Mouse (Mus musculus): ENCODE results near the gene Egflam. TPM values are rescaled to one million over a fixed set of nuclear protein-coding genes. Genes with fewer than 3 reads are reported as not detected.

Gene Egflam
- polyA plus RNA-seq, 1 experiment from 2014 or later: 13.5 TPM

DNA sequence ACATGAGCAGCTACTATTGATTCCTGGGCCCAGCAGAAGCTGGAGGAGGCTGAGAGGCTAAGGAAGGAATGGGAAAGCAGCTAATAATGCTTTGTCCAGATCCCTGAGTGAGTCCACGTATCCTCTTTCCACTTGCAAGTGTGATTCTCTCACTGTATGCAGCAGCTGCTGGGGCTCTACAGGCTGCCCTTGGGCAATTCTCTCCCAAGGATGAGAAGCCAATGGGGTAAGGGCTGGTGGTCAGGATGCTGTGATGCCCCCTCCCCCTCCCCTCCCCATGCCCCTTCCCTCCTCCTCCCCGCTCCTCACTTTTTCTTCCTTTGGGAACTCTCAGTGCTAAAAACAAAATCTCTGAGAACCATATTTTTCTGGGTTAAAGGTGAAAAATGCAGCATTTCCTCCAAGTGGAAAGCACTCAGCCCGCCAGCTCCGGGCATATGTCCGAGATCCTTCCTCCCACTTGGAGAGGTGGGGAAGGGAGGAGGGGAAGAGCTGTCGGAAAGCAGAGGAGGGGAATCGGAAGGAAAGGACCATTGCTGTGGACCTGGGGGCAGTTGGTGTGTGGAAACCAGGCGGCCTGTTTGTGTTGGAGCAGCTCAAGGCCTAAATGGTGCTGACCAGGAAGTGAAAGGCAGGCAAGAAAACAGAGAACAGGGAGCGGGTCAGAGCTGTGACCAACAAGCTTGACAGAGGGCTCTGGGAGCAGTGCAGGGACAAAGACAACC is 194.4 kb downstream of the Egflam start:
- Histone ChIP-seq H3K36me3 (ENCODE audit: control insufficient read depth, insufficient read depth, low read length) (no peaks in the 10 kb centered on the region), H3K9ac (ENCODE audit: low read length) (no peak overlapping the region), H3K4me3 (ENCODE audit: low read depth, low read length) (no peak overlapping the region), H3K27ac (replicated peaks; ENCODE audit: low read depth, low read length) (no peak overlapping the region), H3K4me2 (ENCODE audit: low read depth, severe bottlenecking) (no peak overlapping the region), H3K4me1 (ENCODE audit: control insufficient read depth, insufficient read depth, low read length) (peaks cover 40% of the 10 kb centered on the region), H3K9me3 (ENCODE audit: control insufficient read depth, low read length) (no peaks in the 10 kb centered on the region), H3K27me3 (ENCODE audit: control insufficient read depth, insufficient read depth, low read length) (no peaks in the 10 kb centered on the region)
- DNase-seq (ENCODE audit: low spot score) (no peak), ATAC-seq (ENCODE audit: insufficient number of reproducible peaks, low FRiP score, low TSS enrichment, low read depth) (no peak)
- 63% methylated on average over 9 of the region's 9 CpGs for WGBS

DNA sequence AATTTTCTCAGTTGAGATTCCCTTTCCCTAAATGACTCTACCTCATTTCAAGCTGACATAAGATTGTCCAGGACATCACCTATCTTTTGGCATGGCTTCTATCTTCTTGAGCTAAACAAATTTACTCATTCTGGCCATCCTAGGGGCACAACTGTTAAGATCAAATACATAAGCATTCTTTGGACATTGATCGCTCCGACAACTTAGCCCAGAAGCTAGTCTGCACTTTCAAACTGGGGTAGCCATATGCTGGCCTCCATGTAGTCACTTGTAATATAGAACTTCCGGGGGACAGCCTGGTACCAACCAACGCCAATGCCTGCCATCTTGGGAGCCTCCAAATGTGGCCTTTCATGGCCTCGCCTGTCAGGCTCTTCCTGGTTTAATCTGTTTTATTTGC is 195.2 kb downstream of the Egflam start:
- WGBS: 95% methylated on average over 5 of the region's 5 CpGs
- DNase-seq (ENCODE audit: low spot score): no peak
- no peak overlapping the region for H3K27ac ChIP-seq (replicated peaks; ENCODE audit: low read depth, low read length)
- no peak overlapping the region for H3K4me2 ChIP-seq (ENCODE audit: low read depth, severe bottlenecking)
- H3K9ac ChIP-seq (ENCODE audit: low read length): no peak overlapping the region
- peaks cover 40% of the 10 kb centered on the region for H3K4me1 ChIP-seq (ENCODE audit: control insufficient read depth, insufficient read depth, low read length)
- H3K4me3 ChIP-seq (ENCODE audit: low read depth, low read length): no peak overlapping the region
- H3K36me3 ChIP-seq (ENCODE audit: control insufficient read depth, insufficient read depth, low read length): no peaks in the 10 kb centered on the region
- no peak for ATAC-seq (ENCODE audit: insufficient number of reproducible peaks, low FRiP score, low TSS enrichment, low read depth)
- no peaks in the 10 kb centered on the region for H3K9me3 ChIP-seq (ENCODE audit: control insufficient read depth, low read length)
- no peaks in the 10 kb centered on the region for H3K27me3 ChIP-seq (ENCODE audit: control insufficient read depth, insufficient read depth, low read length)

DNA sequence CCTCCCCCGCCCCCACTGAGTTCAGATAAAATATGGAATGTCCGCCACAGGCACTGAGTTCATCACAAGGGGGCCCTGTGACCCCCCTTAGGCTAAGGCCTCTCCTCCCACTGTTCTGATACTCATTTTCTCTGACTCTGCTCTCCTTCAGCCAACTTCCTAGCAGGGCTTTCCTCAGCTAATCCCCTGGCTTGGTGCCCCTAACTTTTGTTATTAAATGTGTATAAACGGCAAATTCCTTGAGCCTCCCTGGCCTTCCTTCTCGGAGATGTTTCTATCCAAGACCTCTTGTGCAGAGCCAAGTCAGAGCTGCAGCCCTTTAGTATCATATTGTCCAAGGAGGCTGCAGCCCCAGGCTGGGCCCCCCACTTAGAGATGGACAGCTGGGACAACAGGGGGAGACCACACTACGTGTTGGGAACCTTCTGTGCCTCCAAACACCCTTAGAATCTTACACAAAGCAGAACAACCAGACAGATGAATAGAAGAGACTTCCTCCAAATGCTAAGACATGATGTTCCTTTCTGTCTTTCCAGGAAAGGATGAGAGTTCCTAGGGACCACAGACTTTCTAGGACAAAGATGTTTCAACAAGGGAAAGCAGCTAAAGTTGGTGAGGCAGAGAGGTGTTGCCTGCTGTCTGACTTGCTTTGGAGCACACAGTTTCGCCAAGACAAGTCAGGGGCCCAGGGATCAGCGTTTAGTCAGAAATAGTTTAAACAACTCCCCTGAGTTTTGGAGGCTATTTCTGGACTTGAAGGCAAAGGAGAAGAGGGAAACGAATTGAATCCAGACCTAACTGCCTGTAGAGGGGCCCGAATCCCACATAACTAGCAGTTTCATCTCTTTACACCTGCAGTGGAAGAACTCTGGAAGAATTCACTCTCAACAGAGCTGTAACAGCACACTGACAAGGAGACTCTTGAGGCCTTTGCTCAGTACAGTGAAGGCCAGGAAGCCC is 196.5 kb downstream of the Egflam start:
- 65% methylated on average over 9 of the region's 9 CpGs for WGBS
- H3K4me3 ChIP-seq (ENCODE audit: low read depth, low read length): no peak overlapping the region
- no peak overlapping the region for H3K27ac ChIP-seq (replicated peaks; ENCODE audit: low read depth, low read length)
- H3K9ac ChIP-seq (ENCODE audit: low read length): no peak overlapping the region
- DNase-seq (ENCODE audit: low spot score) (no peak), ATAC-seq (ENCODE audit: insufficient number of reproducible peaks, low FRiP score, low TSS enrichment, low read depth) (no peak)
- H3K36me3 ChIP-seq (ENCODE audit: control insufficient read depth, insufficient read depth, low read length): no peaks in the 10 kb centered on the region
- no peaks in the 10 kb centered on the region for H3K27me3 ChIP-seq (ENCODE audit: control insufficient read depth, insufficient read depth, low read length)
- no peak overlapping the region for H3K4me2 ChIP-seq (ENCODE audit: low read depth, severe bottlenecking)
- H3K9me3 ChIP-seq (ENCODE audit: control insufficient read depth, low read length): no peaks in the 10 kb centered on the region
- H3K4me1 ChIP-seq (ENCODE audit: control insufficient read depth, insufficient read depth, low read length): peaks cover 40% of the 10 kb centered on the region

DNA sequence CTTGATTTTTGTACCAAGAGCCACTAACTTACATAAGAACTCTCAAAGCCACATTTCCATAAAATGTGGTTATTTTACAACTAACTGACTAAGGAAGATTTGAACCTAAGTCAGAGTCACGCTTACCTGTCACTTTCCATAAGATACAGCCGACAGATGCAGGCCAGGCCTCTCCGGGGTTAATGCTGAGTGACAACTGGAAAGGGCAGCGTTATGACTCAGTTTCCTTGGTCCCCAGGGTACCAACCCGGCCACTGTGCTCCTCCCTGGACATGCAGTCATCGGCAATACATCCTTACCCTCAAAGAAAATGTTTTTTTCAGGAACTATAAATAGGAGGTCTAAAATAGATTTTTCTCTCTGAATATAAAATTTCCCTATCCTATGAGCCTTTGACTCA is 197.9 kb downstream of the Egflam start:
- Histone ChIP-seq H3K36me3 (ENCODE audit: control insufficient read depth, insufficient read depth, low read length) (no peaks in the 10 kb centered on the region), H3K4me1 (ENCODE audit: control insufficient read depth, insufficient read depth, low read length) (peaks cover 26% of the 10 kb centered on the region), H3K4me2 (ENCODE audit: low read depth, severe bottlenecking) (no peak overlapping the region), H3K27me3 (ENCODE audit: control insufficient read depth, insufficient read depth, low read length) (no peaks in the 10 kb centered on the region), H3K9me3 (ENCODE audit: control insufficient read depth, low read length) (no peaks in the 10 kb centered on the region), H3K4me3 (ENCODE audit: low read depth, low read length) (no peak overlapping the region), H3K9ac (ENCODE audit: low read length) (no peak overlapping the region), H3K27ac (replicated peaks; ENCODE audit: low read depth, low read length) (no peak overlapping the region)
- DNase-seq (ENCODE audit: low spot score) (no peak), ATAC-seq (ENCODE audit: insufficient number of reproducible peaks, low FRiP score, low TSS enrichment, low read depth) (no peak)
- 77% methylated on average over 6 of the region's 6 CpGs for WGBS

DNA sequence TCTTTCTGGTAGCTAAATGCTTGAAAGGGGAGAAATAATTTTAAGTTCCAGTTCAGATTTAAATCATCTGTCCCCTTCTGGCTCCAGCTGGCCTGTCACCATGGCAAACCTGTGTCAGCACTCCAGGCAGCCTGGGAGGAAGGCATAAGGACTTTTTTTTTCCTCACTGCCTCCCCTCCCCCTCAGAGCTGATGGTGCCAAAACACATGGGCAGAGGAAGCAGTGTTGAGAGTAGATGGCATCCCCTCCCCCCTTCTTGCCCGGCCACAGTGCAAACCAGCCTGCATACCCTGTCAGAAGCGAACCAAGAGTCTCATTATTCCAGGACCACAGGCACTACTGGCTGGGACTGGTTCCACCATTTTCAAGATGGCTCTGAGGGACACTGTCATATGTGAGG is 199.4 kb downstream of the Egflam start:
- H3K36me3 ChIP-seq (ENCODE audit: control insufficient read depth, insufficient read depth, low read length): no peaks in the 10 kb centered on the region
- DNase-seq (ENCODE audit: low spot score): peak; percentile 52
- no peak overlapping the region for H3K27ac ChIP-seq (replicated peaks; ENCODE audit: low read depth, low read length)
- H3K4me2 ChIP-seq (ENCODE audit: low read depth, severe bottlenecking): no peak overlapping the region
- H3K9me3 ChIP-seq (ENCODE audit: control insufficient read depth, low read length): no peaks in the 10 kb centered on the region
- H3K4me3 ChIP-seq (ENCODE audit: low read depth, low read length): no peak overlapping the region
- peaks cover 25% of the 10 kb centered on the region for H3K4me1 ChIP-seq (ENCODE audit: control insufficient read depth, insufficient read depth, low read length)
- WGBS: 59% methylated on average over 2 of the region's 2 CpGs
- ATAC-seq (ENCODE audit: insufficient number of reproducible peaks, low FRiP score, low TSS enrichment, low read depth): no peak
- no peaks in the 10 kb centered on the region for H3K27me3 ChIP-seq (ENCODE audit: control insufficient read depth, insufficient read depth, low read length)
- H3K9ac ChIP-seq (ENCODE audit: low read length): no peak overlapping the region

DNA sequence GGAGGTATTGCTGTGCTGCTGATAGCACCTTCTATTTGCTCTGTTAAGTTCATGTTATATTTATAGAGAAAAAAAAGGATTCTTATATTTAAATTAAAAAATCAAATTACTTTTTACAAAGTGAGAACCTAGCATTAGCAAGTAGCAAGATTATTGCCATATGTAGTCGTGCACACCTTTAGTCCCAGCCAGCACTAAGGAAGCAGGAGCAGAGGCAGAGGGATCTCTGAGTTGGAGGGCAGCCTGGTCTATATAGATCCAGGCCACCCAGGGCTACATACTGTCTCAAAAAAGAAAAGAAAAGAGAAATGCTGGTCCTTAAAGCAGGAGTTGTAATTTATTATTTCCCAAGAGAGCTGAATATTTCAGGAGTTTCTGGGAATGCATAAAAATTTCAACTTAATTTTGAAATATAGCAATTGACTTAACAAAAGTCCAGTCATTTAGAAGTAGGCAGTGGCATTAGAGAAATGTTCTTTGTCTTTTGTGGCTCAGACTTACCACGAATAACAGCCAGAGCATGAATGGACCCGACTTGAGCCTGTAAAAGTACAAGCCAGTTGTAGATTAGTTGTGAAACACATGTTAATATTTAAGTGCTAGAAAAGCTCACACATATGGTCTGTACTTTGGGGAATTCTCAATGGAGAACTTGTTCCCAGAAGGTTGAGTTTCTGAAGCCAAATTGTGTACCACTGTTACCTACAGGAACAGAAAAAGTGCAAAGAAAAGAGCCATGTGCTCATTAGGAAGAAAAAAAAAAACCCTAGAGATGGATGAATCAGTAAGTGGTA is 200.3 kb downstream of the Egflam start:
- no peaks in the 10 kb centered on the region for H3K36me3 ChIP-seq (ENCODE audit: control insufficient read depth, insufficient read depth, low read length)
- 49% methylated on average over 3 of the region's 3 CpGs for WGBS
- no peak overlapping the region for H3K4me2 ChIP-seq (ENCODE audit: low read depth, severe bottlenecking)
- no peak overlapping the region for H3K9ac ChIP-seq (ENCODE audit: low read length)
- no peaks in the 10 kb centered on the region for H3K9me3 ChIP-seq (ENCODE audit: control insufficient read depth, low read length)
- H3K27ac ChIP-seq (replicated peaks; ENCODE audit: low read depth, low read length): 0 out of 2 replicates have a peak overlapping the region, but pooled peaks have one; percentile 51
- no peak overlapping the region for H3K4me3 ChIP-seq (ENCODE audit: low read depth, low read length)
- DNase-seq (ENCODE audit: low spot score) (no peak), ATAC-seq (ENCODE audit: insufficient number of reproducible peaks, low FRiP score, low TSS enrichment, low read depth) (no peak)
- no peaks in the 10 kb centered on the region for H3K27me3 ChIP-seq (ENCODE audit: control insufficient read depth, insufficient read depth, low read length)
- H3K4me1 ChIP-seq (ENCODE audit: control insufficient read depth, insufficient read depth, low read length): peaks cover 25% of the 10 kb centered on the region

DNA sequence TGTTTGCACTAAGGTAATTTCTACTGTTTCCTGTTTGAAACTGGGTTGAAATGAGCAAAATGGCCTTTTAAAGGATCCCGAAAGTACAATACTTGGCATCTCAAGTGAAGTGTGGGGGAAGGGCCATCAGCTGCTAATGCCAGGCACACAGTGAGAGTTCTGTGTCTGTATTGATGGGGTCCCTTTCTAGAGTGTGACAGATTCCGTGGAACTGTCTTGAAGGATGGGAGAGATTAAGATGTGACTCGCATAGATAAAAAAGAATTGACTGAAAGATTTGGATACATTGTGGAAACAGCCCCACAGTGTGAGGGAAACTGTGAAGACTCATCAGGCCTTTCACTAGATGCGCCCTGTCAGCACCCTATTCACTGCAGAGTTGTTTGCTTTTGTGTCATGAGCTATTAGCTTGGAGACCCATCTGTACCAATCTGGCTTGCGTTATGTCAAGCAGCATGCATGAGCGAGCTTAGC is 203.4 kb downstream of the Egflam start:
- no peaks in the 10 kb centered on the region for H3K9me3 ChIP-seq (ENCODE audit: control insufficient read depth, low read length)
- H3K27ac ChIP-seq (replicated peaks; ENCODE audit: low read depth, low read length): no peak overlapping the region
- H3K4me3 ChIP-seq (ENCODE audit: low read depth, low read length): no peak overlapping the region
- ATAC-seq (ENCODE audit: insufficient number of reproducible peaks, low FRiP score, low TSS enrichment, low read depth) (no peak), DNase-seq (ENCODE audit: low spot score) (no peak)
- no peak overlapping the region for H3K4me2 ChIP-seq (ENCODE audit: low read depth, severe bottlenecking)
- H3K36me3 ChIP-seq (ENCODE audit: control insufficient read depth, insufficient read depth, low read length): peaks cover 5% of the 10 kb centered on the region; the same call in 1 of the 2 replicates
- peaks cover 12% of the 10 kb centered on the region for H3K4me1 ChIP-seq (ENCODE audit: control insufficient read depth, insufficient read depth, low read length)
- H3K9ac ChIP-seq (ENCODE audit: low read length): no peak overlapping the region
- 71% methylated on average over 6 of the region's 6 CpGs for WGBS
- H3K27me3 ChIP-seq (ENCODE audit: control insufficient read depth, insufficient read depth, low read length): no peaks in the 10 kb centered on the region

DNA sequence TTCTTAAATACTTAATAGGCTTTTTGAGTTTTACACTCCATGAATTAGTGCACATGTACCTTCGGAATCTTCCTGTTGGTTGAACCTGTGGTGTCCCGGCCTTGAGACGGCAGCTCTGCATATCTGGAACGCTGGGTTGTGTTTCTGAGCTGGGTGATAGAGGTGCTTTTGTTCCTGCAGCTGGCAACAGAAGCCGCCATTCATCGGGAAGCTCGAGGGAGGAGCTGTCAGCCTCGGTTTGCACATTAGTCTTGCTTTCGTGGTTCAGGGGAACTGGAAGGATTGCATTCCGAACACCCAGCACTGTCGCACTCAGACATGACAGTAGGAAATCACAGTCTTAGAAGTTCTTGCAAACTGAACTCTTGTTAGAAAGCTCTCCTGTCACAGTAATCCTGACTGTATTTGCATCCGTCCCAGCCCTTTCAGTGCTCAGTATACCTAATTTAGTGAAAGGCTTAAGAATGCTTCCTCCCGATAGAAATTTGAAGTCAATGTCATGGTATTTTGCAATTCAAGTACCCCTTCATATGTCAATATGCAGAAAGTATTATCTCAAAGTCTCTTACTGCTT is 204.0 kb downstream of the Egflam start:
- no peak overlapping the region for H3K4me3 ChIP-seq (ENCODE audit: low read depth, low read length)
- peaks cover 6% of the 10 kb centered on the region; the same call in 1 of the 2 replicates for H3K36me3 ChIP-seq (ENCODE audit: control insufficient read depth, insufficient read depth, low read length)
- no peak overlapping the region for H3K27ac ChIP-seq (replicated peaks; ENCODE audit: low read depth, low read length)
- no peak for ATAC-seq (ENCODE audit: insufficient number of reproducible peaks, low FRiP score, low TSS enrichment, low read depth)
- H3K9me3 ChIP-seq (ENCODE audit: control insufficient read depth, low read length): no peaks in the 10 kb centered on the region
- WGBS: 46% methylated on average over 13 of the region's 13 CpGs
- H3K4me1 ChIP-seq (ENCODE audit: control insufficient read depth, insufficient read depth, low read length): peaks cover 9% of the 10 kb centered on the region
- H3K9ac ChIP-seq (ENCODE audit: low read length): no peak overlapping the region
- H3K27me3 ChIP-seq (ENCODE audit: control insufficient read depth, insufficient read depth, low read length): no peaks in the 10 kb centered on the region
- peak; percentile 38 for DNase-seq (ENCODE audit: low spot score)
- no peak overlapping the region for H3K4me2 ChIP-seq (ENCODE audit: low read depth, severe bottlenecking)

All from limb, embryonic 11.5 days (tissue).